ENCODE assay signal across 8 mouse cellular contexts in the genomic region with DNA sequence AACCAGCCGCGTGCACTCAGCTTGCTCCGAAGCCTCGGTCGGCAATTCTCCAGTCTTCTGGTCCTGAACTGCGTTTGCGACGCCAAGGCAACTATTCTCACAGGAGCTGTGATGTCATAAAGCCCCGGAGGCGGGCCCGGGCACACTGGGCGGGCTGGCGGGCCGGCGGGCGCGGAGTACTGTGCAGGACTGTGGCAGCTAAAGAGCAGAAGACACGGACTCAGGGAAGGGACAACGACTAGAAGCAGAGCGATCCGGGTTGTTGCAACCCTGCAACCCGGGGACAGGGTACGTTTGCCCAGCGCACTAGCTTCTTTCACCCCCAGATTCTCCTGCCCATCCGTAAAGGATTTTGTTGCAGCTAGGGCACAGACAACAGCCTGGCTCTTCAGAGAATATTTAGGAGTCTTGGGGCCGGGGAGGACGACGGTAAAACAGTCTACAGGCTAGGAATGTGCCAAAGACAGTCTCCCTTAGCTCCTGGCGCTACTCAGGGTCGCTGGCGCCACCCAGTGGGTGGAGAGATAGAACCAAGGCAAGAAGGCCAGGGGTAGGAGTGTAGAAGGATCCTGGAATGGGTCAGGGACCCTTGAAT. TPM values are rescaled to one million over a fixed set of nuclear protein-coding genes. Genes with fewer than 3 reads are reported as not detected.
DNase-seq lines count a peak whose midpoint lies in the region; ATAC-seq lines count a peak whose summit lies in the region.

A gene (minus strand): TSS at position 418 of the 595 bp plus-strand sequence.

- under 1% methylated on average over 31 of the region's 31 CpGs for WGBS in intestine, embryonic 14.5 days

- no peaks in the 10 kb centered on the region for H3K9me3 ChIP-seq in intestine, embryonic 14.5 days (ENCODE audit: control insufficient read depth, low read length)
- no peaks in the 10 kb centered on the region for H3K9me3 ChIP-seq in megakaryocyte, embryonic 14.5 days

- ATAC-seq in intestine, embryonic 14.5 days (replicated peaks; ENCODE audit: low FRiP score, low TSS enrichment, low read depth) = peak; percentile 80
- ATAC-seq in inflammation-experienced regulatory T-cells, adult 6 months = no peak

- H3K27ac ChIP-seq in intestine, embryonic 14.5 days (ENCODE audit: low read depth) = no peak within 1 kb of the TSS

- peak within 1 kb of the TSS; percentile 36 for H3K4me3 ChIP-seq in intestine, embryonic 14.5 days (ENCODE audit: low read depth, low read length)
- peak within 1 kb of the TSS; percentile 88 for H3K4me3 ChIP-seq in megakaryocyte, embryonic 14.5 days (replicated peaks)

- H3K4me2 ChIP-seq in intestine, embryonic 14.5 days (ENCODE audit: low read length) = peak within 1 kb of the TSS; percentile 79

- peak; percentile 81 for DNase-seq in adrenal gland, postnatal 25 days
- peak; percentile 85 for DNase-seq in embryo, embryonic 11 days
- DNase-seq in gastrocnemius, postnatal 36 days = peak; percentile 65 to 75
- peak; percentile 82 for DNase-seq in intestine, embryonic 14.5 days (ENCODE audit: low spot score)
- peak; percentile 61 to 85 for DNase-seq in left cerebral cortex, postnatal 10 days (ENCODE audit: extremely low spot score in 1 of 2, low spot score in 2 of 2)
- DNase-seq in right cerebral cortex, postnatal 25 days = peak; percentile 73

- peak within 1 kb of the TSS; percentile 46 for H3K9ac ChIP-seq in intestine, embryonic 14.5 days (ENCODE audit: low read length)

- intact Hi-C loops in gastrocnemius, postnatal 36 days (cut with DNase I) = loop anchor here (10.0 kb wide), 2 partner anchors 94 to 754 kb away; a partner anchor contains a TSS
- intact Hi-C loops in left cerebral cortex, postnatal 10 days (cut with DNase I) = loop anchor here (10.0 kb wide), 1 partner anchor 754 kb away; no protein-coding TSS in a partner anchor

- 0 out of 2 replicates have a peak, but pooled peaks cover 4% of the 10 kb centered on the region for H3K4me1 ChIP-seq in intestine, embryonic 14.5 days (replicated peaks; ENCODE audit: control insufficient read depth, insufficient read depth, low read length)
- H3K4me1 ChIP-seq in megakaryocyte, embryonic 14.5 days = peaks cover 12% of the 10 kb centered on the region

- no peaks in the 10 kb centered on the region for H3K36me3 ChIP-seq in intestine, embryonic 14.5 days (ENCODE audit: control insufficient read depth, insufficient read depth, low read length)
- H3K36me3 ChIP-seq in megakaryocyte, embryonic 14.5 days (replicated peaks; ENCODE audit: low read length) = no peaks in the 10 kb centered on the region

- H3K27me3 ChIP-seq in intestine, embryonic 14.5 days (replicated peaks; ENCODE audit: control insufficient read depth, insufficient read depth, low read length) = peaks cover 15% of the 10 kb centered on the region
- H3K27me3 ChIP-seq in megakaryocyte, embryonic 14.5 days (replicated peaks) = peaks cover 79% of the 10 kb centered on the region

RNA-seq across cellular contexts. Expression of the gene that starts here (rescaled TPM):
- 1.1 TPM in 1 of 2 replicates, not detected in the other for total RNA-seq in adrenal gland, postnatal 25 days (2021)
- total RNA-seq in gastrocnemius, postnatal 36 days (2021) = under 1 TPM in 1 of 2 experiments, not detected in 1; 0.30 TPM
- 0.46 TPM in 2 replicates for polyA plus RNA-seq in intestine, embryonic 14.5 days (2014; fragmentation: Nextera tagmentation; extraction: Ambion mirVana)
- 1 to 10 TPM; 4.9 to 6.5 TPM for total RNA-seq in left cerebral cortex, postnatal 10 days (2021)
- 0.20 TPM in 1 of 2 replicates, not detected in the other for polyA plus RNA-seq in megakaryocyte, embryonic 14.5 days (2012; ENCODE audit: insufficient read depth, low replicate concordance)
- polyA plus RNA-seq in inflammation-experienced regulatory T-cells, adult 6 months (2017; shearing (Covaris generic)) = under 1 TPM in 1 of 3 experiments, not detected in 2; 0.36 TPM

Comparison
In these comparisons a context has a peak if more than half of its experiments do, and no peak if none do; other contexts are left out.
1. Peak in DNase-seq in gastrocnemius, postnatal 36 days; RNA of the gene not detected or under 1 TPM.
2. Peak in DNase-seq, ATAC-seq, H3K4me3 ChIP-seq, H3K9ac ChIP-seq and H3K4me2 ChIP-seq in intestine, embryonic 14.5 days; RNA of the gene not detected or under 1 TPM.